Mouse (Mus musculus): ENCODE data around the gene Brinp2. TPM values are rescaled to one million over a fixed set of nuclear protein-coding genes. Genes with fewer than 3 reads are reported as not detected.

Brinp2 gene
- polyA plus RNA-seq, 1 experiment from 2014 or later: not detected

DNA sequence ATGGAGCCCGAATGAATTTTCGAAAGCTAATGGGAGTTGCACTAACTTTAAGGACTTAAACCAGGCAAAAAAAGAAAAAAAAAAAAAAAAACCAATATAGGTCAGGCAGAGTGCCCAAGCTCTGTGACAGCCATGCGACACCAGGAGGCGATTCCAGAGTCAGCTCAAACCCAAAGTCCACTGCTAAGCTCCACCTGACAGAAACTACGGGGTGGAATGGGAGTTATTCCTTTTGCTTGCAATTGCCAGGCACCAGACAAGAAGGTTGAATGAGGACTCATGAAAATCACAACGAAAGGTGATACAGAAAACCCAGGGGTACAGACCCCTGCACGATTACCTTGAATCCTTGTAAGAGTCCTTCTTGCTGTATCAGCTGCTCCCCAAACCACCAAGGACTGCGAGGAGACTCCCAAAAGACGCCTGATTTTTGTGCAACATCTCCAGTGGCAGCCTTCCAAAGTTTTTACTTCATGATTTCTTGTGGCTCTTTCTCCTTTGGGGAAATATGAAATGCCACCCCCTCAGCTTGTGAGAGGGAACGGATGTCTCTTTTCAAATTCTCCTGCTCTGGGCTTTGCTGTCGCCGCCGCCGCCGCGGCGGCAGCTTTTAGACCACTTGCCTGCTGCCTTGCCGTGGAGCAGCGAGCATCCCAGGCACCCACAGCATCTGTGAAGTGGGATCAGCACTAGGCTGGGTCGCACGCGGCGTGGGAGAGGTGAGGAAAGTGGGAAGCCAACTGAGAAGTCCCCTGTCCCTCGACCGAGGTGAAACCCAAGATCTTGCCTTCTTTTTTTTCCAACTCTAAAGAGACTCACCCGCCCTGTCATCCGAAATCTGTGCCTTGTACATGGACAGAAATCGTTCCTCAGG is 712 bp downstream of the Brinp2 start:
- no peak for DNase-seq (ENCODE audit: low read depth, low spot score)
- peaks cover 52% of the 10 kb centered on the region for H3K27me3 ChIP-seq
- ATAC-seq: peak; percentile 19
- CTCF ChIA-PET: no interaction called here
- in situ Hi-C loops (cut with MboI; ENCODE audit: low pct_unique_long_range_greater_than_20kb): no loop called here
- POLR2A ChIA-PET: no interaction called here
- no peak for TF ChIP-seq CTCF (IDR thresholded peaks at IDR 0.05)

DNA sequence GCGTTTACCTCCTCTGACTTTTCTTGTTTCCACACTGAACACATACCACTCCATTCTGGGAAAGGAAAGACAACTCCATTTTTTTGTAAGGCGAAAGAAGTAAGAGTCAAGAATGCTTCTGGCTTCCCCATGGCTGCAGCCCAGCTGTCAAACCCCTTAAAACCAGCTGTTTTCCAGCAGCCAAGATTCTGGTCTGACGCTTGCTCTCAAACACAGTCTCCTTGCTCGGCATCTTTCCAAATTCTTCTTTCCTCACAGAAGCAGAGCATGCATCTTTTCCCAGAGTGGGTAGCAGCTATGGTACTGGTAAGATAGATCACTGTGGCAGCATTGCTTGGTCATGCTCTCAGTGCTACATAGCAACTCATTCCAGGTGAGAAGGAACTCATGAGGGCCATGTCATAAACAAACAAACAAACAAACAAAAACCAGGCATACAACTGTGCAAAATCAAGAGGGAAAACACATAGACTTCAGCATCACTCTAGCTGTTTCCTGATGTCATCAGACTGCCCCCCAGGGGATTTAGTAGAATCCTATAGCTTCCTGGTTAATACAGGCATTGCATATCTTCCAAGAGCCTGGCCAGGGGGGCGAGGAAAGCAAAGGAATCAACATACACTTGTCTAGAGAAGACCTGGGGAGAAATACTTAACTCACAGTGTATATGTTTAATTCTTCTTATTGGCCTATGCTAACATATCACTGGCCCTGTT is 2.3 kb downstream of the Brinp2 start:
- in situ Hi-C loops (cut with MboI; ENCODE audit: low pct_unique_long_range_greater_than_20kb): no loop called here
- no peak for TF ChIP-seq CTCF (IDR thresholded peaks at IDR 0.05)
- DNase-seq (ENCODE audit: low read depth, low spot score): no peak
- ChIA-PET CTCF (no interaction called here), POLR2A (no interaction called here)
- H3K27me3 ChIP-seq: peaks cover 42% of the 10 kb centered on the region
- ATAC-seq: no peak

DNA sequence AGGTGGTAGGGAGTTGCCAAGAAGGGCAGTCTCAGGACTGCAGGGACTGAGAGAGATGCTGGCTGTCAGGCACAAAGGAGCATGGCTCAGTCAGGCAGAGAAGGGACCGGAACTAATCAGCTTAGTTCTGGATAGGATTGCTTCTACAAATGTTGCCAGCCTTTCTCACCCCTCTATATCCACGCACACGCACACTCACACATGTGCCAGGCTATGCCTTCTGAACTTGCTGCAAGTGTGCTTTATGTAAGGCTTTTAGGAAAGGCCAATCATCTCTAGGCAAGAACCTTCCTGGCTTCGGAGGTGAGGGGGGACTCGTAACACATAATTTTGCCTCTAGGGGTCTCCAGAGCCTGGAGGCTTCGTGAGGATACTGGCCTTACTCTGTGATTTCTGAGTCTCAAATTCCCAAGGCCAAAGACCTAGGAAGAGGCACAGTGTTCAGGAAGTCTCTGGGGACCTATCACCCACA is 12.8 kb downstream of the Brinp2 start:
- in situ Hi-C loops (cut with MboI; ENCODE audit: low pct_unique_long_range_greater_than_20kb): no loop called here
- DNase-seq (ENCODE audit: low read depth, low spot score) (no peak), ATAC-seq (no peak)
- H3K27me3 ChIP-seq: peaks cover 5% of the 10 kb centered on the region
- POLR2A ChIA-PET: no interaction called here
- CTCF ChIA-PET: interaction anchor here (1.3 kb wide), 1 partner anchor 311 kb away, joined by 3 read pairs; no protein-coding TSS in a partner anchor
- no peak for TF ChIP-seq CTCF (IDR thresholded peaks at IDR 0.05)

DNA sequence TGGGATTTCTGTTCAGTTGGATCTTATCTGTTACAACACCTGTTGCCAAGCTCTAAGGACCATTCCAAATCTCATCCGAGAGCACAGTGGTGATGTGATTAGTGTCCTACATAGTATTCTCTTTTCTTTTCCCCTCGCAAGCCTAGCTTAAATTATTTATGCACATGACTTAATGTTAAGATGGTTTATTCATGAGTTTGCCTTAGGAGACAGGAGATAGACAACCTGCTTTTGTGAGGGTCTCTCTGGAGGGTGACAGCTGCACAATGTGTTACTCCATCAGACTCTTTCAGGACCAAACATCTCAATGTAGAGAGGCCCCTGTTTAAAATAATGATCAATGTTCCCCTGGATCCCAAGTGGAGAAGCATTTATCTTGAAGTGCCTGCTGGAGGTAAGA is 27.3 kb downstream of the Brinp2 start:
- no peak for DNase-seq (ENCODE audit: low read depth, low spot score)
- in situ Hi-C loops (cut with MboI; ENCODE audit: low pct_unique_long_range_greater_than_20kb): no loop called here
- ChIA-PET CTCF (no interaction called here), POLR2A (no interaction called here)
- no peak for TF ChIP-seq CTCF (IDR thresholded peaks at IDR 0.05)
- ATAC-seq: no peak
- H3K27me3 ChIP-seq: peaks cover 15% of the 10 kb centered on the region

DNA sequence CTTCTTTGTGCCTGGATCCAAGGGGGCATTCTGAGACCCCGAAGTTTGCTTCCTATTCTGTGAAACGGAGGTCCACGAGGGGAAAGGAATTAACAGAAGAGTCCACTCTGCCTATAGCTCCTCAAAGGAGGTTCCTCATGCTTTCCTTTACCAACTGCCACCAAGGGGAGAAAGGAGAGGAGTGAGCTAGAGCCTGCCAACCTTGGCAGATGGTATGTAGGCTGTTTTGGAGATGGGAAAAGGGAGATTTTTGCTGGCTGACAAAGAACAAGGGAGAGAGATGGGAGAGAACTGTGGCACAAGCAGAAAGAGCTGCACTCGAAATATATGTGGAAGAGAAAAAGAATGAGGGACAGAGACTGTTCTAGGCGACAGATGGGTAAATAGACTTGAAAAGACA is 28.0 kb downstream of the Brinp2 start:
- no peak for ATAC-seq
- ChIA-PET CTCF (no interaction called here), POLR2A (no interaction called here)
- in situ Hi-C loops (cut with MboI; ENCODE audit: low pct_unique_long_range_greater_than_20kb): no loop called here
- DNase-seq (ENCODE audit: low read depth, low spot score): no peak
- no peak for TF ChIP-seq CTCF (IDR thresholded peaks at IDR 0.05)
- peaks cover 15% of the 10 kb centered on the region for H3K27me3 ChIP-seq

DNA sequence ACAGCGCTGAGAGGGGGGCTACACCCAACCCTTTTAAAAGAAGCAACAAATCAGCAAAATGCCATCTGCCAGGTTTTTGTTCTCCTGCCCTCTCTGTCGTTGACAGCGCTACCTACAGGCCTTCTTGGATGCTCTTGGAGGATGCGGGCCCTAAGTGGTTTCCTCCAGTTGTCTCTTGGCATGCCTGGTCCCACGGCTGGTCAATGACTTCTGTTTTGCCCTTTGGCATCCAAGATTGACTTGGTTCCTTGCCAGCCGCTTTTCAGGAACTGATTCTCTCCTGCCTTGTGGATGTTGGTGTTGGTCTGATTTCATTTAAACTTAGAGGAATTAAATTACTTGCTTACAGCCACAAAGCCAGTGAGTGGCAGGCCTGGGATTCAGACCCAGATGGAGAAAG is 32.8 kb downstream of the Brinp2 start:
- ATAC-seq (no peak), DNase-seq (ENCODE audit: low read depth, low spot score) (no peak)
- in situ Hi-C loops (cut with MboI; ENCODE audit: low pct_unique_long_range_greater_than_20kb): no loop called here
- ChIA-PET CTCF (no interaction called here), POLR2A (no interaction called here)
- peaks cover 4% of the 10 kb centered on the region for H3K27me3 ChIP-seq
- no peak for TF ChIP-seq CTCF (IDR thresholded peaks at IDR 0.05)

DNA sequence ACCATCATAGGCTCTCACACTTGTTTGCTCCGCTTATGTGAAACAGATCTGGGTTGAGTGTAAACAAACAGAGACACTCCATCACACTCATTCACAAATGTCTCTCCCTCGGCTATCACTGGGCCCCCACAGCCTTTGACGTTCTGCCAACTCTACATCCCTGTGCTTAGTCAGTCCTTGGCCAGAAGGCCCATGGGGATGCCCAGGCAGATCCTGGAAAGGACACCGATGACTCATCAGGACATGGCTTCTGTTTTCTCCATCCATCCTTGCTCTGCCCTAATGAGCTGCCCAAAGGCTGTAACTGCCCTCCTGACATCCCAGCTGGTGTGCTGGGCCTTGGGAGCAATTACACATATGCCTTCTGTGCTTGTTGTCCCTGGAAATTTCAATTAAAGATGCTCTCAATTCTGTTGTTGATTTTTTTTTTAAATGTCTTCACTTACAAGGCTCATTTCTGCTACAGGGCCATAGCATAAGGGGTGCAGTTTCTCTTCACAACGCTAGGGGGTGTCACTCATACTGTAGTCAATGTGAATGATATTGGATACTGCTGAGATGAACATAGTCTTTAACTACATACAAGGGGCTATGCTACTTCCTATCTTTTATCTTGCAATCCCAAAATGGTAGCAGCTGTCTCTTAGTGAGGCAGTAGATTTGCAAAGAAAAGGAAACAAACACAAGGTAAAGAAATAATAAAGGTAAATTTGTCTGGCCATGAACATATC is 45.5 kb downstream of the Brinp2 start:
- peak; percentile 5 for TF ChIP-seq CTCF (IDR thresholded peaks at IDR 0.05)
- in situ Hi-C loops (cut with MboI; ENCODE audit: low pct_unique_long_range_greater_than_20kb): no loop called here
- ChIA-PET CTCF (no interaction called here), POLR2A (no interaction called here)
- DNase-seq (ENCODE audit: low read depth, low spot score): no peak
- peaks cover 18% of the 10 kb centered on the region for H3K27me3 ChIP-seq
- ATAC-seq: no peak

DNA sequence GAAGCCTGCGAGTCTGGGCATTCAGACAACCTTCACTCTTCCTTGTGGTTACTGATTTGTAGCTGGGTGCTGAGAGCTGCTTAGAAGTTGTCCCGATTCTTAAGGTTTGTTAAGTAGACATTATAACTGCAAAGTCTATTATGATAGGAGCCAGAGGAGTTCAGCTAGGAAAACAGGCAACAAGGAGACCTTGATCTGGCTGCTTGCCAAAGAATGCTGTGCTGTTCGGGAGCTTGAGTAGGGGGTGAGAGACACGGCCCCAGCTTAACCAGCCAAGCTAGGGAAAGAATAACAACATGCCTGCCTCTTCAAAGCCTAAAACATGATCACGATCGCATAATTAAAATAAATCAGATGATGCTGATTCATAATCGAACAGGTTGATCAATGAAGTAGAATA is 59.1 kb downstream of the Brinp2 start:
- ChIA-PET POLR2A (no interaction called here), CTCF (no interaction called here)
- ATAC-seq (no peak), DNase-seq (ENCODE audit: low read depth, low spot score) (no peak)
- in situ Hi-C loops (cut with MboI; ENCODE audit: low pct_unique_long_range_greater_than_20kb): no loop called here
- H3K27me3 ChIP-seq: peaks cover 14% of the 10 kb centered on the region
- TF ChIP-seq CTCF (IDR thresholded peaks at IDR 0.05): no peak

DNA sequence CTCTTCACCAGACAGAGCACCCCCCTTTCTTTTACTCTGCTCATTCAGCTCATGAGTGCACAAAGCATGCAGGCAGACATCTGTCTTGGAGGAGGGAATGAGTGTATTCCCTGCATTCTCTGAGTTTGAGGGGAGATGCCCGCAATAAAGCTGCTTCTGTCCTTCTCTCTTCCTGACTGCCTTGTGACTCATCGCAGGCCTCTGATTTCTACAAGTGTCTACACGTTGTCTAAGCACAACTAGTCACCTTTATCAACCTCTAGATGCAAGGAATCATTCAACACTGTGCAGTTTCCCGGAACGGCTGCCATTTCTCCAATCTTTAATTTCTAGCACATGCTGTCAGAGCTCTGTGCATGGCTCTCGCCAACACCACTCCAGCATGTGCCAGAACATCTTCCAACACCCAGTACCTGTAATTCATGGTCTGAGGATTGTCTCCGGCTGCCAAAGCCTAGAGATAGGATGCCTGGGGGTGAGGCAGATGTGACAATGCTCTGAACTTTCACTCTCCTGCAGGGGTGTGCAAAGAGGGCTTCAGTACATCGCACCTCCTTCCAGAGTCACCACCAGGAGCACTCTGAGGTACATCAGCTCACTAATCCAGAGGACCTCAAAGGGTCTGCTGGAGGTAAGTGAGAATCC is 59.7 kb downstream of the Brinp2 start:
- POLR2A ChIA-PET: no interaction called here
- in situ Hi-C loops (cut with MboI; ENCODE audit: low pct_unique_long_range_greater_than_20kb): no loop called here
- CTCF ChIA-PET: interaction anchor here (0.9 kb wide), 1 partner anchor 12 kb away, joined by 3 read pairs; no protein-coding TSS in a partner anchor

DNA sequence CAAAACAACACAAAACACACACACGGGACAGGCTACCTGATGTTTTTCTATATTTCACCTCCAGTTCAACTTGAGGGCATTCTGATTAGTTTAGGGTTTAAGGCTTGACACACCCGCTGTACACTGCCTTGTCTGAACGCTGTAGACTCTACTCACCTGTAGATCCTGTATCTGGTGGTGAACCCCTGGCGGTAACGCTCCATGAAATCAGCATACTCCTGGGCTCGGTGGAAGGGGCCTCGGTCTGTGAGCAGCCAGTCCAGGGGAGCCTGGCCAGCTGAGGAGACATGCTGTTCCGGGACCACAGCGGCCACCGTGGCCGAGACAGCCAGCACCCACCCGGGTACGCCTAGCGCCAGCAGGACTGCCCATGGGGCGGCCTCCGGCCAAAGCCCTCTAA is 60.9 kb downstream of the Brinp2 start:
- DNase-seq (ENCODE audit: low read depth, low spot score) (no peak), ATAC-seq (no peak)
- in situ Hi-C loops (cut with MboI; ENCODE audit: low pct_unique_long_range_greater_than_20kb): no loop called here
- CTCF ChIA-PET: no interaction called here
- TF ChIP-seq CTCF (IDR thresholded peaks at IDR 0.05): no peak
- H3K27me3 ChIP-seq: peaks cover 14% of the 10 kb centered on the region
- POLR2A ChIA-PET: no interaction called here

More for the DNA sequence above, 59.7 kb downstream of the Brinp2 start:
- DNase-seq (ENCODE audit: low read depth, low spot score): no peak
- peaks cover 14% of the 10 kb centered on the region for H3K27me3 ChIP-seq
- no peak for ATAC-seq
- TF ChIP-seq CTCF (IDR thresholded peaks at IDR 0.05): no peak

Measured in Patski (cell line).